Mouse (Mus musculus) spleen, embryonic (tissue): ENCODE data around the gene Drc1.

Experiments
- CTCF ChIA-PET: fragments of 350-600 bp; sonication (Branson Sonifier 250); formaldehyde crosslinking; loops from one replicate; lab custom pipeline; 2022; lab: Charles Lee

Gene Drc1

DNA sequence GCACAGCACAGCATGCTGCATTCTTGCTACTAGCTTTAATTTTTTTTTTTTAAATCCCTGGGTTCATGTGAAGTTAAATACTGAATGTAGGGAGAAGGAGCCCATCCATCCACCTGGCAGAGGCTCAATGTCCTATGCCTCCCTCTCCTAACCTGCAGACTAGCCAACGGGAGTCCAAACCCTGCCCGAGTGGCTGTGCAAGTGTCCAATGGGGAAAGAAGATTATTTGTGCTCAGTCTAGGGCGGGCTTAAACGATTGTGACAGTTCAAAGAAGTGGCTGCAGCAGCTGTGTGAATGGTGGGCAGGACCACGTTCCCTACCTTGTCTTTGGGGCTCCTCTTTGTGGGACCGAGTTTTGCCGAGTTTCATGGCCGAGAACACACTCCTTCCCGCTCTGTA, 125.7 kb downstream of the Drc1 start:
- CTCF ChIA-PET = no interaction called here

DNA sequence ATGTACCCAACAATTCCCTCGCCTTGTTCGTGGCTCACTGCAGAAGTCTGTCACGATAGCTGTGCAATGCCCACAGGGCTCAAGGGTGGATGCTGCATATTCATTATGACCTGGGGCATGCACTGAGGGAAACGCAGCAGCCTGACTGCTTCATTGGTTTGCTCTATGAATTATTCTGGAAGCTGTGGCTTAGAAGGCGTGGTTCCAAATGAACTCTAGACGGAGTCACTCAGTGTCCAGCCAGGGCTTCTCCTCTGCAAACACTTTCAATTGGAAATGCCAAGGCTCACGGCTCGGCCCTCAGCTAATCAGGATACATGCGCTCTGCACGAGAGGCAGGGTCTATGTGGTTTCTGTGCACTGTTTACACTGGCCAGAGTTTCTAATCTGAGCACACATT, 130.3 kb downstream of the Drc1 start:
- CTCF ChIA-PET = no interaction called here

- CTCF ChIA-PET = no interaction called here
Observed at GRCm38 (mm10) chr5:30415381-30415780, 134.2 kb downstream of the Drc1 start.

DNA sequence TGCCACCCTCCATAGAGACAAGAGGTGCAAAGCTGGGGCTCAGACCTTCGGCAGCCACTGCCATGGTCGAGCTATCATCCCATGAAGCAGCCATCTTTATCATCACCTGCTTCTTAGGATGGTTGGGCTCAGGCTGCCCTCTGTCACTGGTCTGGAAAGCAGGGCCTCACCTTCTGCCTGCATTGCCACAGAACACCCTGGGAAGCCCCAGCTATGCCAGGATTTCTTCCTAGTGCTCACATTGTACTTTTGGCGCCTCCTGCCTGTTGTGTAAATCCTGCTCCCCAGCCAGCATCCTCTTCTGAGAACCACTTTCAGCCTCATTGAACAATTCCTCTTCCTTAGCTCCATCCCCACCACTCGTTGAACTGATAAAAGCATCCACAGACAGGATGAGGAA, 134.7 kb downstream of the Drc1 start:
- CTCF ChIA-PET = no interaction called here
